Mouse (Mus musculus) E14TG2a.4 (cell line): Measurements from ENCODE around the gene Dnajc22.

Experiments used
- CTCF ChIP-seq: conservative IDR thresholded peaks from 2 replicates; pipeline ENCODE4 v1.5.1; 2014; ENCODE audit warnings: low read length
- NANOG ChIP-seq: IDR thresholded peaks from 2 replicates; pipeline ENCODE4 v1.6.1; 2014; ENCODE audit warnings: borderline replicate concordance, low read length, mixed read lengths
- POU5F1 ChIP-seq: IDR thresholded peaks from 2 replicates; pipeline ENCODE4 v1.6.1; 2014; ENCODE audit warnings: low read length, borderline replicate concordance

DNA sequence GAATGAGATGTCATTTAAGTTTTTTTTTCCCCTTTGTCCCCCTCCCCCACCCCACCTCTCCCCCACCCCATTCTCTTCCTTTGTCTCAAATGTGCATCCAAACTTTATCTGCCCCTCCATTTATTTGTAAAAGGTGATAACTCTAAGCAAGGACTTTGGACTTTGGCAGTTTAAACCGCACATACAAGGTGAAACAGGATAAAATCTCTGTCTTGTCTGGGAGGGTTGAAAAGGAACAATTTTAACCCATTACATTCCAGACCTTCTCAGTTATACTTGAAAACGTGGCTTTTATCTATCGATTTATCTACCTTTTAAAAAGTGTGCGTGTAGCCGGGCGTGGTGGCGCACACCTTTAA, 22.1 kb downstream of the Dnajc22 start:
- no peak for TF ChIP-seq CTCF
- no peak for TF ChIP-seq NANOG
- TF ChIP-seq POU5F1 = no peak
